ENCODE assay signal across 9 mouse cellular contexts in genomic region chr2:91987542-91987941, GRCm38 (mm10). TPM values are rescaled to one million over a fixed set of nuclear protein-coding genes. Genes with fewer than 3 reads are reported as not detected.
DNase-seq lines count a peak whose midpoint lies in the region; ATAC-seq and TF ChIP-seq lines count a peak whose summit lies in the region.
"Had no signal": no experiment of that assay in that cellular context is flagged by ENCODE, and none has a peak within 500 bp of the region (broad histone marks: within the 10 kb centered on the region; RNA-seq: fewer than 3 reads in every experiment).

No protein-coding gene starts in this region.

- no peak overlapping the region for H3K27ac ChIP-seq in liver, embryonic 12.5 days
- H3K27ac ChIP-seq in cerebellum, adult 2 months (ENCODE audit: insufficient read depth, low read length) = no peak overlapping the region
- H3K27ac ChIP-seq in limb, embryonic 10.5 days = no peak overlapping the region
- H3K27ac ChIP-seq: embryonic facial prominence, embryonic 12.5 days had no signal

- peak; percentile 90 for TF ChIP-seq CTCF in cerebellum, adult 2 months (IDR thresholded peaks at IDR 0.05; ENCODE audit: borderline replicate concordance, insufficient read depth, low read depth, low read length)

- H3K4me3 ChIP-seq in liver, embryonic 12.5 days = no peak overlapping the region
- no peak overlapping the region for H3K4me3 ChIP-seq in cerebellum, adult 2 months (replicated peaks; ENCODE audit: insufficient read depth, low read depth, low read length)
- H3K4me3 ChIP-seq in limb, embryonic 10.5 days = no peak overlapping the region
- H3K4me3 ChIP-seq: embryonic facial prominence, embryonic 12.5 days had no signal

- WGBS in liver, embryonic 12.5 days (ENCODE audit: insufficient replicate concordance) = 0% methylated on average over 3 of the region's 3 CpGs
- 5% methylated on average over 3 of the region's 3 CpGs for WGBS in cerebellum, adult 2 months
- 1% methylated on average over 3 of the region's 3 CpGs for WGBS in limb, embryonic 10.5 days

- H3K9me3 ChIP-seq in liver, embryonic 12.5 days (replicated peaks) = no peaks in the 10 kb centered on the region
- H3K9me3 ChIP-seq in limb, embryonic 10.5 days (replicated peaks) = no peaks in the 10 kb centered on the region
- H3K9me3 ChIP-seq: embryonic facial prominence, embryonic 12.5 days had no signal

- no peaks in the 10 kb centered on the region; the same call in 1 of the 2 replicates for H3K36me3 ChIP-seq in liver, embryonic 12.5 days
- H3K36me3 ChIP-seq in limb, embryonic 10.5 days = no peaks in the 10 kb centered on the region
- no peaks in the 10 kb centered on the region for H3K36me3 ChIP-seq in splenic B cell, adult 2 months (ENCODE audit: control insufficient read depth, insufficient read depth, low read length, poor library complexity, severe bottlenecking)

- H3K27me3 ChIP-seq in liver, embryonic 12.5 days (replicated peaks) = peaks cover 5% of the 10 kb centered on the region; the same call in 1 of the 2 replicates
- no peaks in the 10 kb centered on the region for H3K27me3 ChIP-seq in cerebellum, adult 2 months (ENCODE audit: control insufficient read depth, insufficient read depth, low read length)
- H3K27me3 ChIP-seq in limb, embryonic 10.5 days (ENCODE audit: low read depth, poor library complexity, severe bottlenecking) = no peaks in the 10 kb centered on the region; the same call in 1 of the 2 replicates
- H3K27me3 ChIP-seq in splenic B cell, adult 2 months (ENCODE audit: control insufficient read depth, insufficient read depth, low read length, poor library complexity, severe bottlenecking) = no peaks in the 10 kb centered on the region
- H3K27me3 ChIP-seq: embryonic facial prominence, embryonic 12.5 days had no signal

- no peak for TF ChIP-seq POLR2A in cerebellum, adult 2 months (IDR thresholded peaks at IDR 0.05; ENCODE audit: borderline replicate concordance, insufficient read depth, low read length)

- ATAC-seq in liver, embryonic 12.5 days = no peak
- ATAC-seq in frontal cortex, adult (ENCODE audit: low TSS enrichment) = peak; percentile 68

- peaks cover 30% of the 10 kb centered on the region for H3K4me1 ChIP-seq in liver, embryonic 12.5 days
- H3K4me1 ChIP-seq in cerebellum, adult 2 months (ENCODE audit: control insufficient read depth, insufficient read depth, low read length) = no peaks in the 10 kb centered on the region
- peaks cover 39% of the 10 kb centered on the region for H3K4me1 ChIP-seq in limb, embryonic 10.5 days

- H3K4me2 ChIP-seq in liver, embryonic 12.5 days = no peak overlapping the region
- H3K4me2 ChIP-seq: embryonic facial prominence, embryonic 12.5 days had no signal

- peak; percentile 84 for DNase-seq in liver
- DNase-seq in cerebellum, adult 2 months = peak; percentile 77 to 92
- peak; percentile 91 for DNase-seq in induced T-regulatory cell, adult 2 months (ENCODE audit: low read depth)
- peak; percentile 89 for DNase-seq in limb, embryonic 10.5 days (ENCODE audit: low spot score)
- DNase-seq in naive thymus-derived CD4-positive, alpha-beta T cell, adult 2 months (ENCODE audit: low read depth) = peak; percentile 91
- peak; percentile 88 for DNase-seq in splenic B cell, adult 2 months (ENCODE audit: low read depth, low spot score)

- H3K9ac ChIP-seq in liver, embryonic 12.5 days = no peak overlapping the region
- H3K9ac ChIP-seq: embryonic facial prominence, embryonic 12.5 days had no signal

RNA-seq across cellular contexts. Expression of gene Dgkz, which starts 11.9 kb away (rescaled TPM):
- polyA plus RNA-seq in liver, embryonic 12.5 days (2016; fragmentation: Nextera tagmentation; extraction: Ambion mirVana) = 46.9 and 48.8 TPM in 2 replicates
- 716 and 832 TPM in 2 replicates for polyA plus RNA-seq in cerebellum, adult 2 months (2012; rRNA removed)
- polyA plus RNA-seq in limb, embryonic 10.5 days (2016; fragmentation: Nextera tagmentation; extraction: Ambion mirVana) = 57.3 and 59.9 TPM in 2 replicates

RNA-seq across cellular contexts. Expression of gene Creb3l1, which starts 36.8 kb away (rescaled TPM):
- polyA plus RNA-seq in liver, embryonic 12.5 days (2016; fragmentation: Nextera tagmentation; extraction: Ambion mirVana) = 1.9 and 2.3 TPM in 2 replicates
- polyA plus RNA-seq in cerebellum, adult 2 months (2012; rRNA removed) = 1.3 and 1.7 TPM in 2 replicates
- polyA plus RNA-seq in limb, embryonic 10.5 days (2016; fragmentation: Nextera tagmentation; extraction: Ambion mirVana) = 0.45 and 1.1 TPM in 2 replicates

RNA-seq across cellular contexts. Expression of gene Gm9821, which starts 42.0 kb away (rescaled TPM):
- polyA plus RNA-seq in liver, embryonic 12.5 days (2016; fragmentation: Nextera tagmentation; extraction: Ambion mirVana) = 2.3 and 2.5 TPM in 2 replicates
- not detected in 2 replicates for polyA plus RNA-seq in cerebellum, adult 2 months (2012; rRNA removed)
- polyA plus RNA-seq in limb, embryonic 10.5 days (2016; fragmentation: Nextera tagmentation; extraction: Ambion mirVana) = 0.33 and 0.56 TPM in 2 replicates

RNA-seq across cellular contexts. Expression of gene Mdk, which starts 55.4 kb away (rescaled TPM):
- 137 and 140 TPM in 2 replicates for polyA plus RNA-seq in liver, embryonic 12.5 days (2016; fragmentation: Nextera tagmentation; extraction: Ambion mirVana)
- 77.8 and 78.9 TPM in 2 replicates for polyA plus RNA-seq in cerebellum, adult 2 months (2012; rRNA removed)
- 2,617 and 2,689 TPM in 2 replicates for polyA plus RNA-seq in limb, embryonic 10.5 days (2016; fragmentation: Nextera tagmentation; extraction: Ambion mirVana)

Comparison
In these comparisons a context has a peak if more than half of its experiments do, and no peak if none do; other contexts are left out.
1. RNA of gene Dgkz, which starts 11.9 kb away (polyA plus RNA-seq): 716 to 832 TPM in cerebellum, adult 2 months; 57.3 to 59.9 TPM in limb, embryonic 10.5 days and 46.9 to 48.8 TPM in liver, embryonic 12.5 days; every median in the first group is over 10 times any median in the second.
2. Peak in every context shown above with its lines, with median percentiles within 50 percentile points of each other: DNase-seq.